Mouse (Mus musculus): Measurements from ENCODE around the gene Hnrnpab.
A peak's percentile ranks its signal among the peaks of the same experiment; 100 is the strongest.

Hnrnpab gene

GRCm38 (mm10) chr11:51606447-51607095, at the start of gene Hnrnpab:
Gene Hnrnpab, minus strand, starts transcription at chr11:51606847.
- peak; percentile 97 for DNase-seq (ENCODE audit: low read depth, low spot score)

DNA sequence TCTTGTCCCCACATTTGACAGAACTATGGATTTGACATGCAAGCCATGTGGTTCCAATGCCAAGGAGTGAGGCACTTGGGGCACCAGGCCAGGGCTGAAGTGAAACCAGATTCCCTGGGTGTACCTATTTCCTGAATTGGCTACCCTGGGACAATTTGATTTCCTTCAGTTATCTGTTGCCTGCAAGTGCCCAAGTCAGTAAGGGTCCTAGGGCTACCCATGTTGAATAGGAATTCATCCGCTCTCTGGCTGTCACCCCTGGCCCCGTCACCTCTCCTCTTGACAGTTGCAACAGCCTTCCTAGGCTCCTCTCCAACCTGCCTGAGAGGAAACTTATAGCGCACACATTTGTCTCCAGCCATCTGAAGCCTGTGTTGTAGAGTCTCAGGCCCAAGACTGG, 48.2 kb upstream of the Hnrnpab start:
- DNase-seq (ENCODE audit: low read depth, low spot score), result no peak

DNA sequence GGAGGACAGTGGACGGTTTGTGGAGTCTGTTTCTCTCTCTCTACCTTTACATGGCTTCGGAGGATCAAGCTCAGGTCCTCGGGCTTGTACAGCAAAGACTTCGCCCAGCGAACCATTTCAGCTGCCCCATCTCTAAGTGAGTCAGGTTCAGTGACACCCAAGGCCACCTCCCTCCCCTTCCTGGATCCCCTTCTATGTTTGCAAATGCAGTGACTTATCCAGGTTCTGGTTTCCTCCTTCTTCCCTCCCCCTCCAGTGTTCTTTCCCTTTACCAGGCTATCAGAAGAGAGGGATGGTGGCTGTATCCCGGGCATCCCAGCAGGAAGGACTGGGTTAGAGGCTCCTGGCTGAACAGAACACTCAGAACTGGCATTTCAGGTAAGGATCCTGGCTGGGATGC, 47.1 kb upstream of the Hnrnpab start:
- no peak for DNase-seq (ENCODE audit: low read depth, low spot score)

DNA sequence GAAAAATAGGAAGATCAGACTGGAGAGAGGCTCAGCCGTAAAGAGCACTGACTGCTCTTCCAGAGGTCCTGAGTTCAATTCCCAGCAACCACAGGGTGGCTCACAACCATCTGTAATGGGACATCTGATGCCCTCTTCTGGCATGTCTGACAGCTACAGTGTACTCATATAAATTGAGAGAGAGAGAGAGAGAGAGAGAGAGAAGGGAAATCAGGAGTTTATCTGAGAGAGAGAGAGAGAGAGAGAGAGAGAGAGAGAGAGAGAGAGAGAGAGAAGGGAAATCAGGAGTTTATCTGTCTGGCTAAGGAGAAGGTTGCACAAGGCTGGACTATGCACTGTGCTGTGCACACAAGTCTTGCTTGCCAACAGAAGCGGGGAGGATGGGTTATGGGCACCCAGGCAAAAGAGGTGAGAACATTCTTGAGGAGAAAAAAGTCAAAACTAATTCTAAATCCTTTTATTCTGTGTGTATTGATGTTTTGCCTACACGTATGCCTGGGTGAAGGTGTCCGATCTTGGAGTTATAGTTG, 46.3 kb upstream of the Hnrnpab start:
- DNase-seq (ENCODE audit: low read depth, low spot score), result no peak

- DNase-seq (ENCODE audit: low read depth, low spot score), result no peak
Measured at GRCm38 (mm10) chr11:51650691-51651515, 44.3 kb upstream of the Hnrnpab start, which contains the start of the genes N4bp3 and D930048N14Rik. Gene N4bp3, minus strand, starts transcription at chr11:51650842. Gene D930048N14Rik, plus strand, starts transcription at chr11:51650954.

DNA sequence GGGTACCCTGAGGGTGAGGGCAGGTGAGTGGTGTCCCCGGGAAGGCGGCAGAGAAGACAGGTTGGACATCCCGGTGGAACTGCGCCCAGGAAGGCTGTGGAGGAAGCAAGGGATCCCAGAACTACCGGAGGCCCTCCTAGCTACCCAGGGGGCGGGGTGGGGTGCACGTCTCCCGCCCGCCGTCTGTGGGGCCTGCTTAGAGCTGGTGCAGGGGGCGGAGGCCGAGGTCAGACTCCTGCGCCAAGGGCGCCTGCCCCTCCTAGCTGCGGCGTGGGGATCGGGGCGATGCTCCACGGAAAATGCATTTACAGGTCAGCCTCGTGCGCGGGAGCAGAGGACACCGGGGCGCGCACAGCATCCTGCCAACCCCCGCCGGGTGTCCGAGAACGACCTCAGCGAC, 43.6 kb upstream of the Hnrnpab start:
- DNase-seq (ENCODE audit: low read depth, low spot score), result no peak

GRCm38 (mm10) chr11:51649889-51650199, 43.2 kb upstream of the Hnrnpab start:
- no peak for DNase-seq (ENCODE audit: low read depth, low spot score)

DNA sequence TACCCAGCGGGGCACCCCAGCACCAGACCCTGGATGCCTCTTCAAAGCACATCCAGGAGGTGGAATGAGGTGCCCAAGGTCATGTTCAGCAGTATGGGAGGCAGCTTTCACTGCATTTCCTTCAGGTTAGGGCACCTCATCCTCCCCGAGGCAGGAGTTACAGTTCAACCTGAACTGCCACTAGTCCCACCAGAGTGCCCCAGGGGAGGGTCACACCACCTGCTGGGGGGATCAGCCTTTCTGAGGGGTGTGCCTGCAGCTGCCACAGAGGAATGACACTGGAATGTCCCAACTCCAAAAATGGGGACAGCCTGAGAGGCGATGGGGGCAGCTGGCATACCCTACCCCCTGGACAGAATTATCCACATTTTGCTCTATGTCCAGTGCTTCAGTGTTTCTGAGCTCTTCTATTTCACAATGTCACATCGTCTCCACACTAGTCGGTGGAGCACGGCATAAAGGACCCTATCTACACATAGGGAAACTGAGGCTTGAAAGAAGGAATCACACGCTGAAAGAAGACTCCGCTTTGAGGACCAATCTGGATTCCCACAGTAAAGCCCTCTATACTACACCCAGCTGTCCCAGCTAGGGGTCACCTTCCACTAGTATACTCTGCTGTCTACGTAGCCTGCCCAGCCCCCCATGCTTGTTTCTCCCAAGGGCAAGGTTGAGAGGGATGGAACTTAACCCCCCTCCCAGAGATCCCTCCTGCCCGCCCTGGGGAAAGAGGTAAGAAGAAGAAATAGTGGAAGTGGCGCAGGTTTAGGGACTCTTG, 42.7 kb upstream of the Hnrnpab start:
- DNase-seq (ENCODE audit: low read depth, low spot score), result no peak

DNA sequence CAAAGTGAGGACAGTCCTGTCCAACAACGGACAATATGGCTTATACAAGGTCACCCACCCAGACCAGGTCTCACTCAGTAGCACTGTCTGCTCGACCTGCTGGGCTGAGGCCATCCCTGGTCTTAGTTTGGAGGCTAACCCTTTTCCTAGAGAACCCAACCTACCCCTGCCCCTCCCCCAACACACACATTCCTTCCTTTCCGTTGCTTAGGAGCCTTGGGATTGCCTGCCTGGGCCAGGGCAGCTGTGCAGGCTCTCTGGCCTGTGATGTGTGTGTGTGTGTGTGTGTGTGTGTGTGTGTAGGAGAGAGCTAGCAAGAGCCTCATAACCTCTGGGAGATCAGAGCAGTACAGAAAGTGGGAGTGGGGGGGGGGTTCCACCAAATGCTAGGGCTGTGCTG, 41.9 kb upstream of the Hnrnpab start:
- no peak for DNase-seq (ENCODE audit: low read depth, low spot score)

DNA sequence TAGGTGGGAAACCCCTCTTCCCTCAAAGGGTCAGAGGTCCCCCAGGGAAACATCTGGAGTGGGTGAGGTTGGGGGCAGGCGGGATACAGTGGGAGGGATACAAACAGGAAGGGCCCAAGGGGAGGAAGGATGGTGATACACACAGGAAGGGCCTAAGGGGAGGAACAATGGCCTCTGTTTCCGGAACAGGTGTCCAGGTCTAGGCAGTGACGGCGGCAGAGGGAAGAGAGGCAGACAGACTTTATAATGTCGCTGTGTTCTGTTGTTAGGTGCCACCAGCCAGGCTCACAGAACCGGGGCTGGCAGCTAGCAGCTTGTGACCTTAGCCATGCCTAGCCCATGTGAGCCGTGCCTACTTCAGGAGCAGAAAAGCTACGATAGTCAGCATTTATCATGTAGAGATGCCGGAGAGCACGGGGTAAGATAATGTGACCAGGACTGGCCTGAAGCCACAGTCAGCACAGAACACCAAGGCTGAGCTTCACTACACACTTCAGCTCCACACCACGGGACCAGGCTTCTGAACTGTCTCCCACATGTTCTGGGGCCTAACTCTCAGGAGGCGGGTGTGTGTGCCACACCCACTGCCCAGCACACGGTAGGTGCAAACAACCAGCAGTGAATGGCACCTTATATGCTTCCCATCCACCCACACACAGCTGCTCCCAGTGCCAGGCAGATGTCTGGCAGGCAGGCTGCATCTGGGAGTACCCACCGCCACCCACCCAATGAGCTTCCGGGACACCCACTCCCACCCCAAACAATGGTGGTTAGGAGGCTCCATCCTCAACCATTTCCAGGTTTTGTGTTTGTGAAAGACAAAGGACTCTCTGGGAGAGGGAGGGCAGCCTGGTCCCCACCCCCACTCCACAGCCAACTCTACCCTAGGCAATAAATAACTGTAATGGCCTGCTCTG, 40.4 kb upstream of the Hnrnpab start:
- DNase-seq (ENCODE audit: low read depth, low spot score), result no peak

DNA sequence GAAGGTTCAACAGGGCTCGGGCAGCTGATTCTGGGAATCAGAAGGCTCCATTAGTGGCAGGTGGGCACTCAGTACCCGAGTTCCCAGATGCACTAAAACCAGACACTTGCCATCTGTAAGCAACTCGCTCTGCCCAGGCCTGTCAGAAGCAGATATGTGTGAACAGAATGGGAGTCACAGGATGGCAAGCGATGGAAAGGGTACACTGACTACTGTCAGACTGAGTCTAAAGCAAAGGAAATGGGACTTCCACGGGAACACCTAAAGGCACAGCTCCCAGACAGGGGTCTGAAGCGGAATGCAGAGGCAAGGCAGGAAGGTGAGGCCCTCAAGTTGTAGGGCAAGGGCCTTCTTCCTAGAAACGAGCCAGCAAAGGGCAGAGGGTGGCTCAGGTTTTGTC, 39.6 kb upstream of the Hnrnpab start:
- no peak for DNase-seq (ENCODE audit: low read depth, low spot score)

DNA sequence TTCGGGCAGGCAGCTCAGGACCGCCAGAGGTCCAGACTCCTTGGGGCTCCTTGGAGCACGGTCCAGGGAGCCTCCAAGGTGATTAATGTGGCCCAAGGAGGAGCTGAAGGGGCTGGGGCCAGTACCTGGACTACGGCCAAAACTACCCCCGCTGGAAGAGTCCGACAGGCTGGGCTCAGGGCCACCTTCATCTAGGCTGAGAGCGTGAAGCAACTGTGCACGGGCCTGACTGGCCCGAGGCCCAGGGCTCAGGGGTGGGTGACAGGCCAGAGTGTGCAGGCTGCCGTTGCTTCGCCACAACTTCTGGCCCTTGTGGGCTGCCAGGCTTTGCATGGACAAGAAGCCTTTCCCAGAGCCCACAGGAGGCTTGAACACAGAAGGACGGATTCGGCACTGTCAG, 38.6 kb upstream of the Hnrnpab start:
- no peak for DNase-seq (ENCODE audit: low read depth, low spot score)

DNA sequence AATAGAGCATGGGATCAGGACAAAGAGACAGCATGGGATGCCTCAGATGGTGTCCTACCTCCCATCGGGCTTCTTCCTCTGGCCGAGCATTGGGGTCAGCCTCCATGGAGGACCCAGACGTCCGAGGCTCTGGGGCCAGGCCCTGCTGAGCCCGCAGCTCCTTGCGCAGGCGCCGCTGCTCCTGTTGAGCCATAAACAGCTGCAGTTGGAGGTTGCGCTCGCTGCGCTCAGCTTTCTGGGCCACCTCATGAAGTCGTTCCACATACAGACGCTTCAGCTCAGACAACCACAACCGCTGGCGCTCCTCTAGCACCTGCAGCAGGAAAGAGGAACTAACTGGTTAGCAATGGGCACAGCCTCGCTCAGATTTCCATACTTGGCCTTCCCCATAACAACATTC, 37.6 kb upstream of the Hnrnpab start:
- no peak for DNase-seq (ENCODE audit: low read depth, low spot score)

- DNase-seq (ENCODE audit: low read depth, low spot score), result no peak
Measured at GRCm38 (mm10) chr11:51643761-51644160, 37.1 kb upstream of the Hnrnpab start.

- no peak for DNase-seq (ENCODE audit: low read depth, low spot score)
Measured at GRCm38 (mm10) chr11:51643202-51643601, 36.6 kb upstream of the Hnrnpab start.

DNA sequence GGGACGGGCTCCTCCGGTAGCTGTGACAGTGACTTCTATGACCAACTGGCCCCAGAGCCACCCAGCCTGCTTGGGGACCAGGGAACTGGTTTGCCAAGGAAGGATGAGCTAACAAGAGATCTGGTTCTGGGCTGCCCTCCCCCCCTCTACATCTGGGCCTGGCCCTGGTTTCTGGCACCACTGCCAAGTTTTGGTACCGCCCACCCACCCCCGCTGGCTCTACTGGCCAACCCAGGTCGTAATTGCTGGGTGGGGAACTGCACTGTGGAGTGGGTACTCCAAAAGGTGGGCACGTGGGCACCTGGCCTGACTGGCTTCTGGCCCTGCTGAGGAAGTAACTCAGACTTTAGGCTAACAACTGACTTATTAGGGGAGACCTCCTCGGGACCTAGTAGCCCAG, 34.1 kb upstream of the Hnrnpab start:
- no peak for DNase-seq (ENCODE audit: low read depth, low spot score)

DNA sequence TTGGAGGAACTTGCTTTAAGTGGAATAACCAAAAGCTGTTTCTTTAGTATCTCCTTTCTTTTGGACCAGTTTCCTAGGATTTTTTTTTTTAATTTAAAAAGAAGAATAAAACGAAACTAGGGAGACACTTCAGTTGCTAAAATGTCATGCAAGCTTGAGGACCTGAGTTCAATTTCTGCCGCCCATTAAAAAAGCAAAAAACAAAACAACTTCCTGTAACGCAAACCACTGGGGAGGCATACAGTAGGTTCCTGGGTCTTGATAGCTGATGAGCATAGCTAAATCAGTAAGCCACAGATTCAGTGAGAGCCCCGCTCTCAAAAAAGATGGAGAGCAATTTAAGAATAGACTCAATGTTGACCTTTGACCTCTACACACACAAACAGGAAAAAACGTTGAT, 31.9 kb upstream of the Hnrnpab start:
- DNase-seq (ENCODE audit: low read depth, low spot score), result no peak

- no peak for DNase-seq (ENCODE audit: low read depth, low spot score)
Measured at GRCm38 (mm10) chr11:51637971-51638414, 31.3 kb upstream of the Hnrnpab start.

- peak; percentile 62 for DNase-seq (ENCODE audit: low read depth, low spot score)
Measured at GRCm38 (mm10) chr11:51636323-51636684, 29.7 kb upstream of the Hnrnpab start.

DNA sequence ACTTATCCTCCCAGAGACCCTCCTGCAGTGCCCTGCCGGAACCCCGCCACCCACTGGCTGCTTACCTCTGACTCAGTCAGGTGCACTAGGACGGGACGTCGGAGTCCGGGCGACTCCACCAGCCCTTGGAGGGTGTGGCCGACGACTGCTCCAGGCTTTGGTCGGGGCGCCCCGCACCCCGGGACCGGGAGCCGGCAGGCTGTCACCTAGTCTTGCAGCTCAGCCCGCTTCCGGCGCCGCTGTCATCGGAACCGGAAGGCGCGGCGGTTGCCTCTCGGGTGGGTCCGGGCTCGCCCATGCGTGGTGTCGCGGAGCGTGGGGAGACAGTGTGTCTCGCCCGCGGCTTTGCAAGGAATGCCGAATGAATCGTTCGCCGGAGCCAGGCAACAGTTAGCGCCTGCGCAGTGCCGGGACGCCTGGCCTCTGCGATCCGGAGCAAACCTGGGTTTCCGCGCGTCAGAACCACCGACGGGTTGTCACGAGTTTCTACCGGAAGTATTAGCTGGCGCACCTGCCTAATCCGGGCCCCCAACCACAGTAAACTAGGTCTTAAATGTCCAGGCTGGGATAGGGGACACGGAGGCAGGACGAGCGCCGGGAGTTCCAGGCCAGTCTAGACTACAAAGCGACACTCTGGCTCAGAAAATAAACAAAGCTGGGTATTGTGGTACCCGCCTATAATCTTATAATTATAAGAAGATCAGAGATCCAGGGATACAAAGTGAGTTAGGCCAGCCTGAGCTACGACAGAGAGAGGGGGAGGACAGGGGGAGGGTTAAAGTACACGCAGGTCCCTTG, 29.1 kb upstream of the Hnrnpab start, which contains the start of gene Rmnd5b:
Gene Rmnd5b (minus strand): TSS at position 372 of the 798 bp plus-strand sequence.
- peak; percentile 65 for DNase-seq (ENCODE audit: low read depth, low spot score)

Data from c-Kit-negative CD71-positive TER-119-positive erythroid progenitor cells, embryonic 14.5 days (primary cell).